Mouse (Mus musculus): ENCODE results near the gene Retreg3.

DNA sequence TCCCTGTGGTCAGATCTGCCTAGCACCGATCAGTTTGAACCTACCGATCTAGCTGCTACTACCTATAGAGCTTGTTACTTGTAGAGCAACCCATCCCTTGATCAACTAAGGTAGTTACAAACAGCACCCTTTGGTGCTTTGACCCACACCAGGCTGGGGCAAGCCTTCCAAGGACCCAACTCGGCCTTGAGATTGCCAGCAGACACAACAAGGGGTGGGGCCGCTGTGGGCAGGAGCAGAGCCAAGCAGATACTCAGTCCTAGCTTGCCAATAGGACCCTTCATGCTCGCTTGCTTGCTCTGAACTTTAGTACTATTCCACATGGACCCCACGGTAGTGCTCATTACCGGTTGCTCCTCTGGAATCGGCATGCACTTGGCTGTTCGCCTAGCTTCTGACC lies 41.6 kb downstream of the Retreg3 start, which contains the start of gene Hsd17b1:
- TF ChIP-seq CTCF (IDR thresholded peaks at IDR 0.05) = no peak
- no peak for TF ChIP-seq EP300 (IDR thresholded peaks at IDR 0.05)

Data from lung, postnatal 0 days (tissue).